Mouse (Mus musculus) olfactory bulb, adult 2 months (tissue): ENCODE measurements around the gene Gm21560.
"Not testable (repeated sequence)": the region's sequence is repeated elsewhere in the genome, so short reads cannot be mapped to it uniquely, and the experiment has no call there.

Experiments
- CTCF ChIP-seq: fragments of 200-500 bp; IDR thresholded peaks from 2 replicates; pipeline ENCODE4 v1.5.1; 2012; ENCODE audit warnings: low read depth, mild to moderate bottlenecking, low read length, moderate library complexity; ENCODE audit not compliant: insufficient read depth
- POLR2A ChIP-seq: fragments of 200-500 bp; IDR thresholded peaks from 2 replicates; pipeline ENCODE4 v1.6.1; 2012; ENCODE audit warnings: mild to moderate bottlenecking, low read depth, low read length, moderate library complexity; ENCODE audit not compliant: insufficient read depth

DNA sequence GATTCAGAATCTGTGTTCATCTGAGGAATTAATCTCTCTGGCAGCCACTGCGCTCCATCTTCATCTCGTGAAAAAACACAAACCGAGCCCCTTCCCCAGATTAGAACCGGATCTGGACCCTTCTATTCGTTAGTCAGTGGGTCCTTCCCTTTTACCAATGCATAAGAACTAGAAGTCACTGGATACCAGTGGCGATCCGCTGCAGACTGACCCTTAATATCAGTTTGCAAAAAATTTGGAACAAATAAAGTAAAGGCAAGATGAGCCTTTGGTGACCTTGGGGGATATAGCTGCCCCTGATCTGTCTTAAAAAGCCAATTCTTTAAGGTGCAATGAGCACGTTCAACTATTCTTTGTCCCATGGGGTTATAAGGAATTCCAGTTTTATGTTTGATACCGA is 55.6 kb downstream of the Gm21560 start:
- TF ChIP-seq CTCF, POLR2A: not testable (repeated sequence)
